Mouse (Mus musculus) lung, adult 2 months (tissue): ENCODE data around the gene Man1c1.

Experiments used
- CTCF ChIP-seq: fragments of 200-500 bp; IDR thresholded peaks from 2 replicates; pipeline ENCODE4 v1.5.1; 2011; ENCODE audit warnings: mild to moderate bottlenecking, low read length, control low read depth; ENCODE audit not compliant: insufficient read depth
- POLR2A ChIP-seq: fragments of 200-500 bp; IDR thresholded peaks from 2 replicates; pipeline ENCODE4 v1.6.1; 2011; ENCODE audit warnings: low read depth, mild to moderate bottlenecking, control low read depth, low read length, borderline replicate concordance; ENCODE audit errors: extremely low read depth

- TF ChIP-seq POLR2A (no peak), CTCF (no peak)
These were observed 146.4 kb downstream of the Man1c1 start for GRCm38 (mm10) chr4:134557626-134558249.
